Mouse (Mus musculus): ENCODE data around the gene Olfr1411.

Olfr1411 gene

DNA sequence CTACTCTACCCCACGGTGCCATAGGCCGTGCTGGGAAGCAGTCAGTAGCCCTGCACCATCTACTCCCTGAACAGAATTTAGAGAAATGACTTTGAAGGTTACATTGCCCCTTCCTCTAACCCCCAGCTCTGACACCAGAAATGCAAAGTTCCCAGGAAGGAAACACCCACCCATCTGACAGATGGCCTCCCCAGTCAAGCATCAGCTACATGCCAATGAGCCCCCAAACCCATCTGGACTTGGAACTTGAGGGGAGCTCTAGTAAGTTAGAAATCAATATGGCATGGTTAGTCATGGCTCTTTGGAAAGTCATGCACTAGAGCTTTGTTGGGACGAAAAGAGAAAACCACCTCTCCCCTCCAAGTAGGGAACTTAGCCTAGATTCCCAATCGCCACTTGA is 44.5 kb downstream of the Olfr1411 start:
- in situ Hi-C loops (cut with MboI, MseI) = no loop called here

DNA sequence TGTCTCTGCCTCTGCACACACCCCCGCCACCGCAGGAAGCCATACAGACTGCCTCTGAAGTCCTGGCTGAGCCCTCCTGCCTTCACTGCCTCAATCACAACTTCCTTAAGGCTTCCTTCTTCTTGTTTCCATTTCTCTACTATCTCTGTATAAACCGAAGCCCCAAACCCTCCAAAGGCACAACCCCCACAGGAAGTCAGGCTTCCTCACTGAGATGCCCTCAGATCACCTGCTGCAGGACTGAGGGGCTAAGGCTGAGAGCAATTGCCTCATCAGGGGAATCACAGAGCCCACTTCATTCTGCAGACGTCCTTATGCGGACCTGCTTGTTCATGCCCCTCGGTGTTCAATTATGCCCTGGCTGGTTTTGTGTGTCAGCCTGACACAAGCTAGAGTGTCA is 46.2 kb downstream of the Olfr1411 start:
- in situ Hi-C loops (cut with MboI, MseI) = no loop called here

GRCm38 (mm10) chr1:92641514-92642272 is 47.5 kb downstream of the Olfr1411 start, which contains the start of gene Cops9:
TSS of gene Cops9 (minus strand) at chr1:92641985.
- in situ Hi-C loops (cut with MboI, MseI) = no loop called here

DNA sequence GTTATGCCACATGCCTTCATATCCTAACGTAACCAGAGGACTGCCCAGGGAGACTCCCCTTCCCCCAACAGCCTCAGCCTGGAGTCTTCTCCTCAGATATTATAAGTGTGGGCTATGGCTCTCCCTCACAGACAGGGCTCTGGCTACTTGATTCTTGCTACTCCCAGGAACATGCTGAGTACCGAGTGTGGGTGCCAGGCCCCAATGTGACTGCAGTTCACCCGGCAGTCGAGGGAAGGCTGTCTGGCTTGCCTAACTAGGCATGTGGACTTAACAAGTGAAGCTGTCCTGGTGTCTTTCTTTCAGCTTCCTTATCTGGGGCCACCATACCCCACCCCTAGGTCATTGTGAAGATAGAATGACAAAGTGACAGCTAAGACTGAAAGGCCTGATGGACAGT is 49.5 kb downstream of the Olfr1411 start:
- in situ Hi-C loops (cut with MboI, MseI) = no loop called here

DNA sequence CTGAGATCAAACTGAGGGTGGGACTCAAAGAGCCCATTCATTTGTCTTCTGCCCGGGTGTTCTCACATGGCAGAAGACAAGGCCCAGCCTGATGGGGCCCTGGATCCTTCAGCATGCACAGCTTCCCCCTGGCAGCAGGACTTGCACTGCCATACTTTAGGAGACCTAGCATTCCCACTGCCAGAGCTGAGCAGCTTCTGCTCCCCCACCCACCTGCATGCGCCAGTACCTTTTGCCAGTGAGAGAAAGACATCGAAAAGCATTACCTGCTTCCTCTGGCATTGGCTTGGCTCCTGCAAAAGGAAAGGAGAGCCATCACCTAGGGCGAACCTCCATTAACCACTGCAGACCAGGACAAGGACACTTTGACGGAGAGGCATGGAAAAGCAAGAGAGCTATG is 50.7 kb downstream of the Olfr1411 start:
- in situ Hi-C loops (cut with MboI, MseI) = no loop called here

DNA sequence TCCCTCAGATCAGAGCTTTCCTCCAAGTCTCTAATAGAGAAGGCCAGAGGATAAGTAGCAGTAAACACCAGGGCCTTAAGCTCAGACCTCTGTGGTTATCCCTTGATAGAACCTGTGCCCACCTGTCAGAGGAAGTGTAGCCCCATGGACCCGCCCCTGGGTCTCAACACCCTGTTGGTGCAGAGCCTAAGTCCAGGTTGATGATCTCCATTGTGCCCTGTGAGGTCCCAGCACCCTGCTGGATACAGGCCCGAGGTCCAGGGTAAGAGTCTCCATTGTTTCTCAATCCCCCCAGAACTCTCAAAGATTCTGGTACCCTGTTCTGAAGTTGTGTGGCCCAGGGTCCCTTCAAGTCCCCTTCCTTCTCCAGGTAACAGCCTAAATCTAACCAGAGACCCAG is 51.9 kb downstream of the Olfr1411 start:
- in situ Hi-C loops (cut with MboI, MseI) = no loop called here

GRCm38 (mm10) chr1:92646601-92647000 is 52.4 kb downstream of the Olfr1411 start:
- in situ Hi-C loops (cut with MboI, MseI) = no loop called here

GRCm38 (mm10) chr1:92647026-92647425 is 52.8 kb downstream of the Olfr1411 start:
- in situ Hi-C loops (cut with MboI, MseI) = no loop called here
